Mouse (Mus musculus): Measurements from ENCODE around the gene Cntnap1.

Gene Cntnap1

GRCm38 (mm10) chr11:101220853-101221252 is 50.5 kb downstream of the Cntnap1 start:
- no peak for DNase-seq (ENCODE audit: low spot score)

- DNase-seq (ENCODE audit: low spot score), result no peak
Observed at GRCm38 (mm10) chr11:101221306-101221986, 51.1 kb downstream of the Cntnap1 start.

GRCm38 (mm10) chr11:101224337-101224736 is 54.0 kb downstream of the Cntnap1 start:
- DNase-seq (ENCODE audit: low spot score), result no peak

- peak; percentile 39 for DNase-seq (ENCODE audit: low spot score)
Observed at GRCm38 (mm10) chr11:101225331-101226064, 55.2 kb downstream of the Cntnap1 start.

- DNase-seq (ENCODE audit: low spot score), result peak; percentile 81
Observed at GRCm38 (mm10) chr11:101226065-101226701, 55.9 kb downstream of the Cntnap1 start, which contains the start of gene Ezh1. Gene Ezh1 (minus strand): TSS chr11:101226463.

- no peak for DNase-seq (ENCODE audit: low spot score)
Observed at GRCm38 (mm10) chr11:101229361-101229900, 59.1 kb downstream of the Cntnap1 start.

- peak; percentile 55 for DNase-seq (ENCODE audit: low spot score)
Observed at GRCm38 (mm10) chr11:101230061-101230511, 59.8 kb downstream of the Cntnap1 start.

- DNase-seq (ENCODE audit: low spot score), result peak; percentile 35
Observed at GRCm38 (mm10) chr11:101230526-101230925, 60.2 kb downstream of the Cntnap1 start.

GRCm38 (mm10) chr11:101230991-101231871 is 60.9 kb downstream of the Cntnap1 start:
- DNase-seq (ENCODE audit: low spot score), result peak; percentile 55

- peak; percentile 56 for DNase-seq (ENCODE audit: low spot score)
Observed at GRCm38 (mm10) chr11:101232010-101232839, 61.9 kb downstream of the Cntnap1 start.

GRCm38 (mm10) chr11:101233240-101233639 is 62.9 kb downstream of the Cntnap1 start:
- no peak for DNase-seq (ENCODE audit: low spot score)

- DNase-seq (ENCODE audit: low spot score), result no peak
Observed at GRCm38 (mm10) chr11:101234124-101234523, 63.8 kb downstream of the Cntnap1 start.

GRCm38 (mm10) chr11:101235429-101235828 is 65.1 kb downstream of the Cntnap1 start:
- no peak for DNase-seq (ENCODE audit: low spot score)

GRCm38 (mm10) chr11:101236782-101237181 is 66.5 kb downstream of the Cntnap1 start:
- no peak for DNase-seq (ENCODE audit: low spot score)

- DNase-seq (ENCODE audit: low spot score), result no peak
Observed at GRCm38 (mm10) chr11:101238071-101238647, 67.8 kb downstream of the Cntnap1 start.
